Mouse (Mus musculus) cerebellum, postnatal 36 days (tissue): ENCODE measurements around the gene Klc1.
A peak's percentile ranks its signal among the peaks of the same experiment; 100 is the strongest.

Source experiments
- DNase-seq, 2 experiments: peaks; one replicate each; pipeline ENCODE4 v3.0.0; 2021 to 2022; ENCODE audit warnings: mixed read lengths in 2 of 2

Gene Klc1

DNA sequence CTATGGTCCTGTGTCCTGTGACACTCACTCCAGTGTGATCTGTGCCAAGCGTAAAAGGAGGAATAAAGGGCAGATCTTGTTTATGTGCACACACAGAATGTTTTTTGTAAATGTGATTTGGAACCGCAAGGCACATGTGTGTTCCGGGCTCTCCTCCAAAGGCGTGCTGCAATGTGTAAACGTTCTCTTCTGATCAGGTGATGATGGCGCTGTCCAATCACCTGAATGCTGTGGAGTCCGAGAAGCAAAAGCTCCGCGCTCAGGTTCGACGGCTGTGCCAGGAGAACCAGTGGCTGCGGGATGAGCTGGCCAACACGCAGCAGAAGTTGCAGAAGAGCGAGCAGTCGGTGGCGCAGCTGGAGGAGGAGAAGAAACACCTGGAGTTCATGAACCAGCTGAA, 15.5 kb downstream of the Klc1 start:
- DNase-seq = no peak

DNA sequence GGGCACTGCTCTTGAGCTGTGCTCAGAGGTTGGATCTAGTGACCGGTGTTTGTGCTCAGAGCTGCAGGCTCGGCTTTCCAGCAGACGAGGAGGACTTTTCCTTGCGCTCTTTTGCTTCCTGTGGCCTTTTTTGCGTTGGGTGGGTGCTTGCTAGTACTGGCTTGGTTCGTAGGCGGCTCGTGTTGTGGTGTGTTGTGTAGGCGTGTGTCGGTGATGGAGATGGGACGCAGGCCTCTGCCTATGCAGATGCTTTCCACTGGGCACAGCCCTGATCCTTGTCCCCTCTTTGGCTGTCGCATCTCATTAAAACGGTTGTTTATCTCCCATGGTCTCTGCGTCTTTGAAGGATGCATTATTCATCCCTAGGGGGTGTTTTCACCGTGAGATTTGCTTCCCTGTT, 16.2 kb downstream of the Klc1 start:
- no peak for DNase-seq

DNA sequence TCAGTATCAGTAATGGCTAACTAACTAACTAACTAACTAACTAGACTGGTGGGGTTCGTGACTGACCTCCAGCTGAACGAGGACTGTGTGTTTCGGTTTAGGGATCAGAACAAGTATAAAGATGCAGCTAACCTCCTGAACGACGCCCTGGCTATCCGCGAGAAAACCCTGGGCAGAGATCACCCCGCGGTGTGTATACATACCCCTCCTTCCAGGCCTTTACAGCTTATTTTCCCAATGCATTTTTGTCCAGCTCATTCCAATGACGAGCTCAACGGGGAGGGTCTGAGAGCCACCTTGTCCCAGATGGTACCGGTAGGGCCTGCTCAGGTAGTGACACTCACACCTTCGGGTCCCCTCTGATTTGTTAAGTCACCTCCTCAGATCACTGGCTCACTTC, 19.3 kb downstream of the Klc1 start:
- DNase-seq = no peak

DNA sequence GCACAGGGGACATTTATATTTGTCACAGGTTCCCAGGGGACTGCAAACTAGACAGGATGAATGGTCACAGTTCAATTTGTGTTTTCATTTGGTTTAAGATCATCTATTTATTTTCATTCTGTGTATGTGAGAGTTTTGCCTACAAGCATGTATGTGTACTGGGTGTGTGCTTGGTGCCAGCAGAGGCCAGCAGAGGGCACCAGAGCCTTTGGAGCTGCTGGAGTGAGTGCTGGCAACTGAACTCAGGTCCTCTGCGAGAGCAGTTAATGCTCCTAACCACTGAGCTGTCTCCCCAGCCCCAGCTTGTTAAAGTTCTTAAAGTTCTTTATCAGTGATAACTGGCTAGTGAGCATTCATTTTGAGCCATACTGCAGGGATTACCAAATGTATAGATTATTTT, 20.9 kb downstream of the Klc1 start:
- no peak for DNase-seq

DNA sequence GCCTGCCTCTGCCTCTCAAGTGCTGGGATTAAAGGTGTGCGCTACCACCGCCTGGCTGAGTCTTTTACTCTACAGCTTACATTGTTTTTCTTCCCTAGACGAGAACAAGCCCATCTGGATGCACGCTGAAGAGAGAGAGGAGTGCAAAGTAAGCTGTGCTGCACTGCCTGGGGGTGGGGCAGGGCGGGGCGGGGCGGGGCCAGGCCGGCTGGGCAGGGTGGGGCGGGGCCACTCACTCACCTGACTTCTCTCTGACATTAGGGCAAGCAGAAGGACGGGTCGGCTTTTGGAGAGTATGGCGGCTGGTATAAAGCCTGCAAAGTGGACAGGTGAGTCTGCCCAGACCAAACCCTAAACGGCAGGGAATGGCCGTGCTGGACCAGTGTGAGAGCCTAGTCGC, 26.5 kb downstream of the Klc1 start:
- no peak for DNase-seq

DNA sequence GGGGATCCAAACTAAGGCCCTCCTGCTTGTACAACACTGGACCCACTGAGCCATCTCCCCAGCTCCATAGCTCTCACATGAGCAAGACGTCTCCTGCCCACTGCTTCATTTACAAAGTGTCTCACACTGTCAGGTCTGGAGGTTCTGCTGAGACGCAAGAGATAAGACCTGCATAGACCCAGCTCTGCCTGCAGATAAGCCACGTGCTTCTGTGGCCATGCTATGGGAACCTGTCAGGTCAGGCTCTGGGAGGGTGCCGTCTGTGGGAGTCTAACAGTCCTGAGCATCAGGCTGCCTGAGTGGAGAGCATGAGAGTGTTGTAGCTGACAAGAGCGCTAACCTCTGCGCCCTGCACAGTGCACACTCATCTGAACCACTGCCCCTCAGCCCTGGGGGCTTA, 28.4 kb downstream of the Klc1 start:
- DNase-seq = no peak

DNA sequence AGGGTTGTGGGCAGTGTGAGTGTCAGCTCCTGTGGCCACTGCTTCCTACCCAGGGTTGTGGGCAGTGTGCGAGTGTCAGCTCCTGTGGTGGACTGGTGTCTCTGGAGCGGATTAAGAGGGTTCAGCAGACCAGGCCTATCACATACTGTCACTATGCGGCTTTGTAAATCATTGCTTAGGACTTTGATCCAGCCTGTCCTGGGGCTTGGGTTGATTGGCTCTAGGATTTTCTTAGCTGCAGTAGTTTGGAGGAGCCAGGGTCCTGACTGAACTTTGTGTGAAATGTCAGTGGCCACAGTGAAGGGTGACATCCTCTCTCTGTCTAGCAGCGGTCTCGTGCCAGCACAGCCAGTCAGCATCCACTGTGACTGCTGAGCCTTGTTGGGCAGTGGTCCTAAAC, 31.4 kb downstream of the Klc1 start:
- no peak for DNase-seq

DNA sequence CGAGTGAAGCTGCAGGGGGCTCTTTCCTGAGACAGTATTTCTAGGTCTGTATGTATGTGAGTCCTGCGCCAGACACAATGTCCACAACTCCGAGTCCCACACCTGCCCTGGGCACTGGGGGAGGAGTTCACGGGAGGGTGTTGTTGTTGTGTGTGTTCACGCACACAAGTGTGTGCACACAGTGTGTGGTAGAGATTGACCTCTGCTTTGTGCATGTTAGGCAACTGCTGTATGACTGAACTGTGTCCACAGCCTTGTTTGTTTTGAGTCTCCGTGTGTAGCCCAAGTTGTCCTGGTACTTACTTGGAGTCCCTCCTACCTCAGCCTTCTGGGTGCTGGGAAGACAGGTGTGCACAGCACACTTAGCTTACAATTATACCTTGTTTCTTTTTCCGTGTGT, 32.0 kb downstream of the Klc1 start:
- no peak for DNase-seq

DNA sequence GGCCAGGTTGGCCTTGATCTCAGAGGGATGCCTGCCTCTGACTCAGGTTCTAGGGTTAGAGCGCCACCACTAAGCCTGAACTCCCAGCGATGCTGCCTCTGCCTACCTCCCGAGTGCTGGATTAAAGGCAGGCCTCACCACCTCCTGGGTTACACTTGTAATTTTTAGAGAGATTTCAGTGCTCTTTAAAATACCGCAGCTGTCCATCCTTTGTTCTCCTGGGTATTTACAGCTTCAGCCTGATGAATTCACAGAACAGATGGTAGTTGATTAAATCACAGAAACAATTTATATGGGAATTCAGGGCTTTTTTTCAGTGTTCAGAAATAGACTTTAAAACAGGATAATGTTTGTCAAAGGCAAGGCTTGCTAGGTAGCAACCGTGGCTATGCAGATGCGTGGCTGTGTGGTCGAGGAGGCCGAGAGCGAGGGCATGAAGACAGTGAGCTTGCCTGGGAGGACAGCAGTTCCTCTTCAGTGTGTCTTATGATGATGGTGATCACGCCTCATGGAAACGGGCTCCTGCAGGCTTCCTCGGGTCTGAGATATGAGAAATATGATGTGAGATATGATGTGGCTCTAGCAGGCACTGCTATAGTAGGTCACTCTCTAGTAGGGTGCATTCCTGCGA, 32.9 kb downstream of the Klc1 start:
- DNase-seq = no peak

DNA sequence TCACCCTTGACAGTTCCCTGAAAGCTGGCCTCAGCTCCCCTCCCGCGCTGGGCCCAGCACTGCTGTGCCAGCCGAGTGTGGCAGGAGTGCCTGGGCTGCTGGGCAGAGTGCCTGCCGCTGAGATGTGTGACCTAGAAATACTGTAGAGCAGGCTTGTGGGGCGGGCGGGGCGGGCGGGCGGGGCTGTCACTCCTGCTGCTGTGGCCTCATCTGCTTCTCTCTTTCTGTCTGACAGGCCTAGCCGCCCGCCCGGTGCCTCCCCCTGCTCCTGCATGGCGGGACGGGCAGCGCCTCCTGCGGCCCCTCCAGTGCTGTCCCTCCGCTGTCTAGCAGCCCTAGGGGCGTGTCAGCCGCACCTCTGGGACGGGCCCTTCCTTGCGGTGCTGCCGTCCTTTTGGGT, 35.5 kb downstream of the Klc1 start:
- peak; percentile 49 to 57 for DNase-seq

DNA sequence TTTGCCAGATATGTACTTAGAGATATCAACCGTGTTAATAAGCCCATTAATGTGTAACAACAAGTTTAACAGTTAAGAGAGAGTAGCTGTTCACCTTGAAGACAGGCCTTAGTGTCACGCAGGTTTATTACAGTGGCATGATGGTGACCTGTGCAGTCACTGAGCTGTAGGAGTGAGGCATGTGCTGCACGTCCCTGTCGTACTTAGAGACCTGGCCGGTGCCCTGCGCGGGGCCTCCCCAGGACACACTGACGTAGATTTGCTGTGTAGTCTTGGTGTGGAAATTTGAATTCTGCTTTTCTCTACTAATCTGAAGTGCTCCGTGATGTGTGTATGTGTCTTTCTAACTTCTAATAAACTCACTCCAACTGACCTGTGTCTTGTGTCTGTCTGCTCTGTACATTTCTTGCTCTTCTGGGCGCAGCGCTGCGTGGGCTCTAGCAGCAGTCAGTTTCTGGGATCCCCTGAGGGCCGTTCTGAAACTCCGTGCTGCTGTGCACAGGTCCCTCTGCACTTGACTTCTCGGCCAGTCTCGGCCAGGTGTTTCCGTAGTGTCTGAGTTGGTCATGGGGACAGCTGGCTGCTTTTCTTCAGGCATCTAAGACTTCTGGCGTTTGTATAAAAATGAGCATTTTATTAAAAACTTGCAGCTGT, 36.0 kb downstream of the Klc1 start:
- DNase-seq = no peak

DNA sequence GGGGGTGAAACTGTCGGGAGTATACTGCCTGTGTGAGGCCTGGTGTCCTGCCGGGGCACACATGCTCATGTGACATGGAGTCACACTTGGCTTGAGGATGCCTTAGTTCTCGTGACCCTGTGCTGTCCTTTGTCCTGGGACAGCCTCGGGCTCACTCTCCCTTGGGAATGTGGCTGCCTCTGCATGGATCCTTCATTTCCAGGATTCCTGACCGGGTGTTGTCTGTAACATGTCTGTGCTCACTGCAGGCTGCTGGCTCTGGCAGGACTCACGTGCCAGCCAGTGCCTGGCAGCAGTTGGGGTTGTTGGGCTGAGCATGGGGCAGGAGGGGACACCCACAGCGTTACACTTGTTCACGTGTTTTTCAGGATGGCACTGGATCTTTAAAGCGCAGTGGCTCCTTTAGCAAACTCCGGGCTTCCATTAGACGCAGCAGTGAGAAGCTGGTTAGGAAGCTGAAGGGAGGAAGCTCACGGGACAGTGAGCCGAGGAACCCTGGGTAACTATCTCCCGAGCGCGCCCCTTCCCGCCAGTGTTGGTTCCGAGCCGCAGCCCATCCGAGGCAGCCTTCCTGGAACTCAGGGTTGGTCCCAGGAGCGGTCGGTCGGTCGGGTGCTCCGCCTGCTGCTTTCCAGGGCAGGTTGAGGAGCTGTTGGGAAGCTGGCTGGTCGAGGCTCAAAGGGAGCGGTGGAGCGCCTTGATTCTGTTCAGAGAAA, 36.7 kb downstream of the Klc1 start:
- peak; percentile 64 to 66 for DNase-seq

DNA sequence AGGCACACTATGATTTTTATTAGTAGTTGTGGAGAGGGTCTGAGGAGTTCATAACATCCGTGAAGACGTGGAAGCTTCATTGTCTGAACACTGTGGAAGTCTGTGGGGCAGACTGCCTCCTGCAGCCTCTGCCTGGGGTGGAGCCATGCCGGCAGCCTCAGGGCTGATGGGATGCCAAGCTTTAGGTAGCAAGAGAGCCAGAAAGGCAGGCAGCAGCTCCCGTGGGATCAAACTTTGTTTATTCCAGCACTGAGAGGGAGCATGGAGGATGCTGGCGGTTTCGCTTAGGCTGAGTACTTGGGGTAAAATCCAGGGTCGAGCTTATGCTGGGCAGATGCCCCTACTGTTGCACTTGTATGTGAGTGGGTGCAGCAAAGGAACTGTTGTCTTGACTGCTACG, 38.6 kb downstream of the Klc1 start:
- no peak for DNase-seq

DNA sequence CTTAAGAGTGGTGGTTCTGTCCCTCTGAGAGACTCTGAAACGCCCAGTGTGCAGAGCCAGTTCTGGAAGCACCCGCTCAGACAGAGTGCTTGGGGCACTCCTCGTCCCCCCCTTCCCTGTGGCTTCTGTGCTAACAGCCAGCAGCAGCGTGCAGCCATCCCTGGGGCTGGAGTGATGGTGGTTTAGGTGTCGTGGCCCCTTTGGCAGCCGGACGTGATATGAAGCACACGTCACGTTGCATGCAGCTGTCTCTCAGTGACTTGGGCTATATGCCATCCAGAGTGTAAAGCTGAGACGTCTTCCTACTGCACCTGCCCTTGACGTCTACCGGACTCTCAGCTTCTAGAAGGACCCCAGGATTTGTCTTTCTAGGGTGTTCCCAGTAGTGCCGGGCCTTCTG, 39.8 kb downstream of the Klc1 start:
- DNase-seq = no peak

DNA sequence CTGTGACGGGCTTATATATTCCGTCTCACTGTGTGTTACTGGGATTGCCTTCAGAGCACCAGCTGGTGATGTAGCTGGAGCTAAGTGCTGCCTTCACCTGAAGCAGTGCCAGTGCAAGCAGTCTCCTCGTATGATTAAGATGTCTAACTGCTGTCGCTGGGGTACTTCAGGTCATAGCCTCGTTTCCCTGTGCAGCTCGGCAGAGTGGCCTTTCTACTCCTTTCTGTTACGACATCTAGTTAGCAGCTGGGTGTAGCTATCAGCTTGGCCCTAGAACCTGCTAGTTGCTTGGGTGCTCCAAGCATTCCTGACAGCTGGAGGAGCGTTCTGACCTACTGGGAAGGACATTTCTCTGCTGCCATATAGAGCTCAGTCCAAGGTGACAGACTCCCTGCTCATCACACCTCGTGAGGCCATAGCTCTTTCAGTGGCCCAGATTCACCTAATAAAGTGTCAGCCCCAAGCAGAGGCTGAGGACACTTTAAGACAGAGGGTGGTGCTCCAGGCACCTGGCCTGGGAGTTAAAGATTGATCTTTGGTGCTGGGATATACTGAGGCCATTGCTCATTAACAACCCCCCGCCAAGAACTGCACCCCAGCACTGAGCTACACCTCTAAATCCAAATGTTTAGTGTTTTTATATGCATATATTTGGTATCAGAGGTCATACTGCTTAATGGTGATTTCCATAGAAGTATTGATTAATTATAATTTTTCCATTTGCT, 42.0 kb downstream of the Klc1 start:
- no peak for DNase-seq

DNA sequence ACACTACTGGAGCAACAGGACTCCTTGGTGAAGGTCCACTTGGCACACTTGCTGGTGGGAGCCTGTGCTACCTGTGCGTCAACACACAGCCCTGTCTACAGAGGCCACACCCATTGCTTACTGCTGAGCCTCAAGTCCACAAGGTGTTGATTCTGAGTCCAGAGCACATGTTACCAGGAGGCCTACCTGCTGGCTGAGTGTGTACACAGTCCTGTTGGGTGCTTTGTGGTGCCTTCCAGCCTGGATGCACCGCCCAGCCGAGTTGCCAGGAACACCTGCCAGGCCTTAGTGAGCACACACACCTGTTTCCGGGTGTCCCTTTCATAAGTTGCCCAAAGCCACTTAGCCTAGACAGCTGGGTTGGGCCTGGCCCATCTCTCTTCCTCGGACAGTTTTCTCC, 44.9 kb downstream of the Klc1 start:
- no peak for DNase-seq

DNA sequence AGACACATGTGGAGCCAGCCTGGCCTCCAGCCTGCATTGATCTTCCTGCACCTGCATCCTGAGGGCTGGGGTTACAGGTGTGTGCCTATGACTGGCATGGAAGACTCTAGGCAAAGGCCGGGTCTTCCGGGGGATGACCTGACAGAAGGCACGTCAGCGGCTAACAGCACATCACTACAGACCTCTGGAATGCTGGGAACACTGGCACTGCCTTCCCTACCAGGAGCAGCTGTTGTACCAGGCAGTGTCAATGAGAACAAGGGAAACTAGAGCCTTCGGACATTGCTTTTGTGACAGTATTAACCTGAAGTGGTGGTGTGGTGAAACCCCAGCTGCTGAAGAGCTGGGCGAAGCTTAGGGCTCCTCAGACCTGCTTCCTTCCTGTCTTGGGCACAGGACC, 50.1 kb downstream of the Klc1 start:
- DNase-seq = no peak

DNA sequence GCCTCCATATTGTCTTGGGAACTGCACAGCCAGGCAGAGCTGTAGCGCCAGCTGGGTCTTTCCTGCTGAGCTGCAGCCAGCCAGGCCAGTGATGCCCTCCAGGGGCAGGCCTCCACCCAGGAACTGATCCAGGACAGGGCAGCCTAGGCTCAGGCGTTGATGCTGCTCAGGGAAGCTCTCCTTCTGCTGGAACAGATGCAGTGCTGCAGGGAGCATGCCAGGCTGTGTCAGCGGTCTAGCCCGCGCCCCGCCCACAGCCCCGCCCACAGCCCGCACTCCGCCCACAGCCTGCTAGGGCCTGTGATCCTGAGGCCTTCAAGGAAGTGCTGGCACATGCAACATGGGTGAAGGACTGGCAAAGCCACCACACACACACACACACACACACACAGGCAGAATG, 51.1 kb downstream of the Klc1 start:
- DNase-seq = peak; percentile 68 to 77

DNA sequence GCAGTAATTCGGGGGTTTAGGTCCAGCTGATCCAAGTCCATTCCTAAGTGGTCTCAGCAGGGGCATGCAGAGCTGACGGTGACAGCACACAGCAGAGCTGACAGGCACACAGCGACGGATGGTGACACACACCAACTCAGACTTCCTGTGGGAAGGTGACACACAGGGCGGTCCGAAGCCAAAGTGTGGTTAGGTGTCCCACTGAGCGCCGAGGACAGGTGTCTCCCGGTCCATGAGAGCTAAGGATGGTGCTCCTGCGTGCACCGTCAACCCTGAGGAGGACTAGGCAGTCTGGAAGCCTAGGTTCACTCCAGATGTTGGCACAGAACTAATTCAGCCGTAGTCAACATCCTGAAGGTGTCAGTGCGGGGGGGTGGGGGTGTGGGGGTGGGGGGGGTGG, 53.4 kb downstream of the Klc1 start:
- no peak for DNase-seq

DNA sequence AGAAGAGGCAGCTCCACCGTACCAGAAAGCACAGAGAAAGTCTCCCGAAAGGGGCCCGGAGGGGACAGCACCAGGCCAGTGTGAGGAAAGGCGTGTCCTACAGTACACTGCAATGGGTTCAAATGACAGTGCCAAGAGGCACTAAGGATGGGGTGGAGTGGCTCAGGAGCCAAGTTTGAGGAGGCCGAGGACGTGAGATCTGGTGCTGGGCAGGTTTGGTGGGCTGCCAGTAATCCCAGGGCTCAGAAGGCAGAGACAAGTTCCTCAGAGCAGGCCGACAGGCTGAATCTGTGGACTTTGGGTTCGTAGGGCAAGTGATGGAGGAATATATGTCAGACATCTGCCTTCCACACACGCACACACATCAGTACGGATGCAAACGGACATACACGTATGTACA, 54.0 kb downstream of the Klc1 start:
- no peak for DNase-seq

DNA sequence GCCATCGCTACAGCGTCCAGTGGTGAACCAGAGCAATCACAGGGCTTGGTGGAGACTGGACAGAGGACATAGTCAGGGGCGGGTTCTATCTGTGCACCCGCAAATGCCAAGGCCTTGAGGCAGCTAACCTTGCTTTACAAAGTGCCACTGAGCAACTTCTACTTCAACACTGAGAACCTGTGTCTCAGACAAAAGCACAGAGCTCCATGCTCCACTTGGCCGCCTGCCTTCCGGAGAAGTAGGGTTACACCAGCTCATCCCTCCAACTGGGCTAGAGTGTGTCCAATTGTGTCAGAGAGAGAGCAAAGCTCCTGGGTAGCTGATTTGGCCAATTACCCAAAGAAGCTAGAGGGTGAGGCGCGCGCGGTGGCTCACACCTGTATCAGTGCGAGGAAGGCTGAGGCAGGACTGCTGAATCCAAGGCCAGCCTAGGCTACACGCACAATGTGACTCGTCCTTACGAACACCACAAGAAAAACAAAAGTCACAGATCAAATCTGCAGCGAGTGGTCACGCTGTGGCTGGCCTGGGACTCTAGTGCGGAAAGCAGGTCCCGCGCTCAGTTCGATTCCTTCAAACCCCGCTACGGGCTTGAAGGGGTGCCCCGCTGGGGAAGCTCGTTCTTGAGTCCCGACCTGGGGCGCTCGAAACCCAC, 54.6 kb downstream of the Klc1 start:
- DNase-seq = no peak

DNA sequence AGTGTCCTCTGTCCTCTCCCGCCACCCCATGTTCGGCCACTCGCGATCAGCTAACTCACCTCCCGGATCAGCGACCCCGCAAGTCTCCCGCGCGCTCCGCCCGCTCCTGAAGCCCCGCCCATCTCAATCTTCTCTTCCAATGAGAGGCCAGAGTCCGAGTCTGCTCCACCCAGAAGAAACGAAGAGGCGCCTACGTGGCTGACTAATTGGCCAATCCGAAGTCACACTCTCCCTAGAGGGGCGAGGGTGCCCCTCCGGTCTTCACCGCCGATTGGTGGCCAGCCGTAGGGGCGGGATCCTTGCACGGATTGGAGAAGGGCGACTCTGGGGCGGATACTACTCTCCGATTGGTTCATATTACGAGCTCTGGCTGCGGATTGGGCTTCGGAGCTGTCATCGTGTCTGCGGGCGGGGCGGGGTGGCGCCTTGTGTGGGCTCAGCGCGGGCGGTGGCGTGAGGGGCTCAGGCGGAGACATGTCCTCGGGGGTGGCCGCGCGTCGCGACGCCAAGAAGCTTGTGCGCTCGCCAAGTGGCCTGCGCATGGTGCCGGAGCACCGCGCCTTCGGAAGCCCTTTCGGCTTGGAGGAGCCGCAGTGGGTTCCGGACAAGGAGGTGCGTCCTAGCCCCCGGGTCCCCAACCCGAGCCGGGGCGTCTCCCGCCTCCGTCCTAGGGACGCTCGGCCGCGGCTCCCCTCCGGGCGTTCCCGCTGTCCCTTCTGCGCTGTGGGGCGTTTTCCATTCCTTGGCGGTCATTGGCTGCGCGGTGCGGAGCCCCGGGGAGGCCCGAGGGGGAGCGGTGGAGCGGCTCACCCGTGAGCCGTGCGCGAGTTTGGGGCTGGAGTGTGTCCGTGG, 55.3 kb downstream of the Klc1 start, which contains the start of the genes Xrcc3 and Zfyve21:
Gene Xrcc3, minus strand, starts transcription at position 108 of the 852 bp plus-strand sequence.
Gene Zfyve21, plus strand, starts transcription at position 405 of the 852 bp plus-strand sequence.
- DNase-seq = peak; percentile 94 to 97
